Mouse (Mus musculus) CH12.LX (cell line): ENCODE data around the gene Ppig. TPM values are rescaled to one million over a fixed set of nuclear protein-coding genes. Genes with fewer than 3 reads are reported as not detected.
A peak's percentile ranks its signal among the peaks of the same experiment; 100 is the strongest.

Experiments
- DNase-seq: peaks from one replicate; pipeline ENCODE4 v3.0.0-alpha.2; 2013; ENCODE audit errors: extremely low read depth
- H3K27ac ChIP-seq: 2 replicates; pipeline ENCODE4 v1.5.1; 2012; ENCODE audit warnings: low read depth, mild to moderate bottlenecking, control low read depth, moderate library complexity; ENCODE audit not compliant: insufficient read depth
- H3K27me3 ChIP-seq: replicated peaks from 2 replicates; pipeline ENCODE3; 2012; ENCODE audit warnings: inconsistent platforms
- H3K36me3 ChIP-seq, 2 experiments: replicated peaks in 1 of 2; 2 replicates each; pipeline versions ENCODE3 to v1.6.1; 2012; ENCODE audit warnings: inconsistent platforms in 1 of 2, low read length in 1 of 2, mild to moderate bottlenecking in 1 of 2, mixed read lengths in 1 of 2, moderate library complexity in 1 of 2; ENCODE audit not compliant: control insufficient read depth in 1 of 2, insufficient read depth in 1 of 2
- H3K4me1 ChIP-seq, 2 experiments: 2 replicates each; pipeline ENCODE4 v1.6.1; 2012; ENCODE audit warnings: inconsistent platforms in 1 of 2, moderate library complexity in 1 of 2; ENCODE audit not compliant: insufficient read depth in 2 of 2, control insufficient read depth in 1 of 2
- H3K4me2 ChIP-seq: 2 replicates; pipeline ENCODE4 v1.6.1; 2012; ENCODE audit warnings: low read depth, mild to moderate bottlenecking, control low read depth; ENCODE audit not compliant: poor library complexity, insufficient read depth, severe bottlenecking
- H3K4me3 ChIP-seq, 3 experiments: fragments of 150-350 bp in 1 of 3; sonication (generic) in 1 of 3; replicated peaks in 1 of 3; 2 replicates each; pipeline versions ENCODE3 to v1.5.1; 2011 to 2012; ENCODE audit warnings: low read depth in 2 of 3, low read length in 2 of 3, mild to moderate bottlenecking in 2 of 3, moderate library complexity in 2 of 3, control low read depth in 1 of 3, improper control_type of control experiment in 1 of 3, inconsistent platforms in 1 of 3, mixed read lengths in 1 of 3; ENCODE audit not compliant: poor library complexity in 1 of 3
- H3K79me2 ChIP-seq: replicated peaks from 2 replicates; pipeline ENCODE4 v1.6.1; 2012; ENCODE audit warnings: mild to moderate bottlenecking, moderate library complexity; ENCODE audit not compliant: control insufficient read depth, poor library complexity, insufficient read depth, severe bottlenecking; ENCODE audit errors: extremely low read depth
- H3K9ac ChIP-seq: 2 replicates; pipeline ENCODE4 v1.6.1; 2012; ENCODE audit warnings: low read depth, mild to moderate bottlenecking, control low read depth, moderate library complexity; ENCODE audit not compliant: insufficient read depth
- H3K9me3 ChIP-seq: replicated peaks from 2 replicates; pipeline ENCODE3; 2012; ENCODE audit warnings: low read length, inconsistent platforms, mixed read lengths
- BHLHE40 ChIP-seq: IDR thresholded peaks from 2 replicates; pipeline ENCODE4 v1.6.1; 2011; ENCODE audit warnings: mild to moderate bottlenecking, low read depth, low read length, improper control_type of control experiment
- CTCF ChIP-seq, 2 experiments: IDR thresholded peaks in 1 of 2; conservative IDR thresholded peaks in 1 of 2; 2 replicates each; pipeline ENCODE4 v1.5.1; 2011 to 2012; ENCODE audit warnings: low read depth in 2 of 2, low read length in 2 of 2, improper control_type of control experiment in 1 of 2, inconsistent platforms in 1 of 2, mild to moderate bottlenecking in 1 of 2, moderate library complexity in 1 of 2
- ELF1 ChIP-seq: IDR thresholded peaks from 2 replicates; pipeline ENCODE4 v1.6.1; 2014; ENCODE audit warnings: low read depth, mild to moderate bottlenecking, inconsistent platforms, low read length, improper control_type of control experiment
- EP300 ChIP-seq: IDR thresholded peaks from 2 replicates; pipeline ENCODE4 v1.6.1; 2011; ENCODE audit warnings: low read length, improper control_type of control experiment
- ETS1 ChIP-seq: conservative IDR thresholded peaks from 2 replicates; pipeline ENCODE4 v1.6.1; 2012; ENCODE audit warnings: low read depth, mild to moderate bottlenecking, inconsistent platforms, low read length, improper control_type of control experiment, moderate library complexity
- IRF4 ChIP-seq: IDR thresholded peaks from 2 replicates; pipeline ENCODE4 v1.6.1; 2014; ENCODE audit warnings: low read depth, mild to moderate bottlenecking, inconsistent platforms, low read length, improper control_type of control experiment
- JUN ChIP-seq: IDR thresholded peaks from 2 replicates; pipeline ENCODE4 v1.6.1; 2011; ENCODE audit warnings: low read depth, mild to moderate bottlenecking, low read length, improper control_type of control experiment, moderate library complexity; ENCODE audit not compliant: insufficient read depth
- JUND ChIP-seq: conservative IDR thresholded peaks from 2 replicates; pipeline ENCODE4 v1.6.1; 2011; ENCODE audit warnings: low read depth, low read length, improper control_type of control experiment
- MAFK ChIP-seq: IDR thresholded peaks from 2 replicates; pipeline ENCODE4 v1.6.1; 2011; ENCODE audit warnings: low read length, improper control_type of control experiment; ENCODE audit not compliant: insufficient replicate concordance
- MAZ ChIP-seq: IDR thresholded peaks from 2 replicates; pipeline ENCODE4 v1.6.1; 2012; ENCODE audit warnings: low read depth, mild to moderate bottlenecking, inconsistent platforms, low read length, improper control_type of control experiment, moderate library complexity
- MYC ChIP-seq: IDR thresholded peaks from 2 replicates; pipeline ENCODE4 v1.6.1; 2011; ENCODE audit warnings: low read depth, mild to moderate bottlenecking, improper control_type of control experiment, low read length
- RAD21 ChIP-seq: IDR thresholded peaks from 2 replicates; pipeline ENCODE4 v1.6.1; 2011; ENCODE audit warnings: low read depth, mild to moderate bottlenecking, low read length, improper control_type of control experiment, moderate library complexity
- SMC3 ChIP-seq: IDR thresholded peaks from 2 replicates; pipeline ENCODE4 v1.6.1; 2011; ENCODE audit warnings: low read depth, low read length, improper control_type of control experiment
- TCF12 ChIP-seq: IDR thresholded peaks from 2 replicates; pipeline ENCODE4 v1.6.1; 2014; ENCODE audit warnings: low read depth, mild to moderate bottlenecking, inconsistent platforms, low read length, improper control_type of control experiment
- USF1 ChIP-seq: IDR thresholded peaks from 2 replicates; pipeline ENCODE4 v1.6.1; 2014; ENCODE audit warnings: low read depth, mild to moderate bottlenecking, inconsistent platforms, low read length, improper control_type of control experiment
- ZC3H11A ChIP-seq: IDR thresholded peaks from 2 replicates; pipeline ENCODE4 v1.6.1; 2012; ENCODE audit warnings: low read depth, mild to moderate bottlenecking, inconsistent platforms, low read length, improper control_type of control experiment
- ZNF384 ChIP-seq: IDR thresholded peaks from 2 replicates; pipeline ENCODE4 v1.6.1; 2012; ENCODE audit warnings: low read depth, low read length, improper control_type of control experiment, inconsistent platforms
- dilution Hi-C: fragments of 300-500 bp; cut with MboI; formaldehyde crosslinking; loops from 2 replicates; pipeline ENCODE4 v1.14.3; 2020; ENCODE audit warnings: low sequenced_read_pairs; ENCODE audit not compliant: extremely low pct_unique_long_range_greater_than_20kb, extremely low pct_ligation_motif_present
- in situ Hi-C: fragments of 300-500 bp; cut with MboI; formaldehyde crosslinking; loops from 3 replicates; pipeline ENCODE4 v1.14.3; 2019; ENCODE audit warnings: low sequenced_read_pairs, low pct_ligation_motif_present, low pct_unique_long_range_greater_than_20kb, mixed read lengths
- polyA plus RNA-seq: library from polyadenylated mRNA; unstranded; fragments of >175 nt; gene quantifications from 2 replicates; pipeline ENCODE4 v1.2.1, GENCODE M21; 2012; ENCODE audit warnings: low read depth; ENCODE audit not compliant: insufficient read length
- total RNA-seq, 2 experiments: library from RNA; depleted of rRNA; stranded (reverse); fragments of 300-350 nt in 1 of 2; fragments of >200 nt in 1 of 2; gene quantifications; 2 replicates each; pipeline ENCODE4 v1.2.3; 2012 to 2014

Gene Ppig
- total and polyA plus RNA-seq, 3 experiments = 10.3 to 180 (median 12.9) TPM

- TF ChIP-seq ELF1 (peak; percentile 24; the same call in 1 of the 2 replicates), USF1 (no peak), ZC3H11A (no peak), ETS1 (no peak)
Observed at GRCm38 (mm10) chr2:69790285-69790684, 67.9 kb downstream of the Ppig start (continued).

DNA sequence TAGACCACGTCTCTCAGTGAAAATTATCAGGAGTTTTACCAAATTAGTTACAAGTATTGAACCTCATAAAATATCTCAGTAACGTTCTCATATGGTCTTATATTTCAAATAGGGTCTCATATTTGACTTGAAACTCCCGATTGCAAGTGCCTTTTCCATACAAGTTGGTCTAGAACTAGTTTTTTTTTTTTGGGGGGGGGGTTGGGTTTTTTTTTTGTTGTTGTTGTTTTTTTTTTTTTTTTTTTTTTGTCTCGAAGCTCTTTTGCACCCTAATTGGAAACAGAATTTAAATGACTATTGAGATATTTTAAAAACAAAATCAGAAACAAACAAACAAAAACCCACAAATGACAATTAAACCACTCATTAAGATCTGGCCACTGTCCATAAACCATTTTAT, 68.4 kb downstream of the Ppig start:
- Histone ChIP-seq H3K36me3 (peaks cover 12 to 34% of the 10 kb centered on the region in 2 experiments), H3K9me3 (no peaks in the 10 kb centered on the region)
- TF ChIP-seq CTCF (conservative IDR thresholded peaks at IDR 0.05 in 1 of 2, IDR thresholded peaks at IDR 0.05 in 1 of 2; ENCODE audit: low read depth in 2 of 2, low read length in 2 of 2) (no peak), ZNF384 (peak; percentile 68), MAZ (no peak), TCF12 (no peak), MAFK (no peak), MYC (no peak), ELF1 (no peak)
- TF ChIP-seq, all 38 proteins: peak for 1
- peak overlapping the region; percentile 77 for H3K4me2 ChIP-seq
- no peaks in the 10 kb centered on the region; the same call in 1 of the 2 replicates for H3K79me2 ChIP-seq
- H3K27ac ChIP-seq = no peak overlapping the region
- H3K27me3 ChIP-seq = no peaks in the 10 kb centered on the region
- DNase-seq = no peak
- peak overlapping the region; percentile 17; the same call in 1 of the 2 replicates for H3K9ac ChIP-seq
- H3K4me1 ChIP-seq = peaks cover 0 to 16% of the 10 kb centered on the region in 2 experiments; a peak in 1 of 4 replicates
- dilution Hi-C loops (no loop called here), in situ Hi-C loops (loop anchor here (25.0 kb wide), 1 partner anchor 153 kb away; the partner anchor contains the start of gene Bbs5)
- H3K4me3 ChIP-seq = peak overlapping the region; percentile 76 to 86 (median 81)

GRCm38 (mm10) chr2:69802911-69803312, 80.6 kb downstream of the Ppig start:
- DNase-seq = peak; percentile 76
- Histone ChIP-seq H3K36me3 (no peaks in the 10 kb centered on the region), H3K4me1 (peaks cover 4 to 13% of the 10 kb centered on the region in 2 experiments), H3K4me2 (0 out of 2 replicates have a peak overlapping the region, but pooled peaks have one; percentile 37), H3K27ac (no peak overlapping the region), H3K27me3 (no peaks in the 10 kb centered on the region), H3K9ac (no peak overlapping the region), H3K9me3 (no peaks in the 10 kb centered on the region), H3K4me3 (peak overlapping the region in 1 of 3 experiments; percentile 33), H3K79me2 (no peaks in the 10 kb centered on the region)
- in situ Hi-C loops = no loop called here
- TF ChIP-seq JUND = peak; percentile 85
- TF ChIP-seq RAD21 = peak; percentile 38
- TF ChIP-seq JUN = peak; percentile 34; the same call in 1 of the 2 replicates
- TF ChIP-seq MAFK = no peak
- peak; percentile 83 to 84 for TF ChIP-seq CTCF (conservative IDR thresholded peaks at IDR 0.05 in 1 of 2, IDR thresholded peaks at IDR 0.05 in 1 of 2; ENCODE audit: low read depth in 2 of 2, low read length in 2 of 2)
- TF ChIP-seq BHLHE40 = 0 out of 2 replicates have a peak, but pooled peaks have one; percentile 6
- TF ChIP-seq IRF4 = peak; percentile 88
- TF ChIP-seq EP300 = no peak
- peak; percentile 59 for TF ChIP-seq SMC3
- dilution Hi-C loops = no loop called here

Other genes with a start within 250 kb of the Ppig start
- gene Lrp2, start 136.5 kb upstream of the Ppig start, total RNA-seq (2012; rRNA removed) = under 0.01 and 0.04 TPM in 2 replicates
- gene Lrp2, start 136.5 kb upstream of the Ppig start, total RNA-seq (2014; rRNA removed) = 0.01 TPM in 2 replicates
- 0.07 TPM in 1 of 2 replicates, not detected in the other for gene Lrp2, start 136.5 kb upstream of the Ppig start, polyA plus RNA-seq
- 5.0 and 5.4 TPM in 2 replicates for gene Bbs5, start 75.4 kb upstream of the Ppig start, total RNA-seq (2012; rRNA removed)
- 8.1 and 9.1 TPM in 2 replicates for gene Bbs5, start 75.4 kb upstream of the Ppig start, total RNA-seq (2014; rRNA removed)
- 6.7 and 9.1 TPM in 2 replicates for gene Bbs5, start 75.4 kb upstream of the Ppig start, polyA plus RNA-seq
- 0.04 TPM in 2 replicates for gene Klhl41, start 52.4 kb upstream of the Ppig start, total RNA-seq (2012; rRNA removed)
- gene Klhl41, start 52.4 kb upstream of the Ppig start, total RNA-seq (2014; rRNA removed) = 0.11 TPM in 1 of 2 replicates, not detected in the other
- gene Klhl41, start 52.4 kb upstream of the Ppig start, polyA plus RNA-seq = 0.12 and 0.27 TPM in 2 replicates
- gene Fastkd1, start 9.0 kb upstream of the Ppig start, total RNA-seq (2012; rRNA removed) = 15.3 and 19.3 TPM in 2 replicates
- 19.1 and 21.9 TPM in 2 replicates for gene Fastkd1, start 9.0 kb upstream of the Ppig start, total RNA-seq (2014; rRNA removed)
- 16.6 and 18.5 TPM in 2 replicates for gene Fastkd1, start 9.0 kb upstream of the Ppig start, polyA plus RNA-seq
- gene Ccdc173, start 67.0 kb downstream of the Ppig start, total RNA-seq (2012; rRNA removed) = 1.3 TPM in 2 replicates
- 1.7 and 1.8 TPM in 2 replicates for gene Ccdc173, start 67.0 kb downstream of the Ppig start, total RNA-seq (2014; rRNA removed)
- gene Ccdc173, start 67.0 kb downstream of the Ppig start, polyA plus RNA-seq = 3.6 and 3.9 TPM in 2 replicates
- 12.9 and 14.4 TPM in 2 replicates for gene Phospho2, start 67.1 kb downstream of the Ppig start, total RNA-seq (2012; rRNA removed)
- 20.1 and 23.4 TPM in 2 replicates for gene Phospho2, start 67.1 kb downstream of the Ppig start, total RNA-seq (2014; rRNA removed)
- gene Phospho2, start 67.1 kb downstream of the Ppig start, polyA plus RNA-seq = 10.2 and 11.1 TPM in 2 replicates
- gene Klhl23, start 99.4 kb downstream of the Ppig start, total RNA-seq (2012; rRNA removed) = 0.25 and 0.34 TPM in 2 replicates
- 0.05 and 0.23 TPM in 2 replicates for gene Klhl23, start 99.4 kb downstream of the Ppig start, total RNA-seq (2014; rRNA removed)
- gene Klhl23, start 99.4 kb downstream of the Ppig start, polyA plus RNA-seq = 0.09 and 0.11 TPM in 2 replicates
- gene Ssb, start 139.0 kb downstream of the Ppig start, total RNA-seq (2012; rRNA removed) = 124 and 176 TPM in 2 replicates
- gene Ssb, start 139.0 kb downstream of the Ppig start, total RNA-seq (2014; rRNA removed) = 281 and 368 TPM in 2 replicates
- 410 and 530 TPM in 2 replicates for gene Ssb, start 139.0 kb downstream of the Ppig start, polyA plus RNA-seq
- gene Mettl5, start 163.1 kb downstream of the Ppig start, total RNA-seq (2012; rRNA removed) = 19.6 and 20.4 TPM in 2 replicates
- gene Mettl5, start 163.1 kb downstream of the Ppig start, total RNA-seq (2014; rRNA removed) = 40.4 and 50.4 TPM in 2 replicates
- 39.1 and 42.2 TPM in 2 replicates for gene Mettl5, start 163.1 kb downstream of the Ppig start, polyA plus RNA-seq
- 16.0 and 18.3 TPM in 2 replicates for gene Ubr3, start 174.7 kb downstream of the Ppig start, total RNA-seq (2012; rRNA removed)
- gene Ubr3, start 174.7 kb downstream of the Ppig start, total RNA-seq (2014; rRNA removed) = 17.9 and 21.4 TPM in 2 replicates
- gene Ubr3, start 174.7 kb downstream of the Ppig start, polyA plus RNA-seq = 26.1 and 35.8 TPM in 2 replicates